Mouse (Mus musculus) limb, embryonic 15.5 days (tissue): ENCODE data around the gene Pex7. TPM values are rescaled to one million over a fixed set of nuclear protein-coding genes. Genes with fewer than 3 reads are reported as not detected.

Source experiments
- ATAC-seq: fragments of 200-750 bp; cut with Nextera tagmentation; 2 replicates; pipeline ENCODE4 v1.8.0; 2017; ENCODE audit warnings: low read depth, moderate TSS enrichment; ENCODE audit not compliant: insufficient number of reproducible peaks, low FRiP score, low TSS enrichment
- H3K27ac ChIP-seq: fragments of 300-500 bp; sonication (generic); 2 replicates; pipeline ENCODE4 v1.5.1; 2015; ENCODE audit warnings: moderate library complexity, mild to moderate bottlenecking, inconsistent platforms
- H3K27me3 ChIP-seq: fragments of 300-500 bp; sonication (generic); 2 replicates; pipeline ENCODE4 v1.6.1; 2015; ENCODE audit warnings: inconsistent platforms
- H3K36me3 ChIP-seq: fragments of 300-500 bp; sonication (generic); 2 replicates; pipeline ENCODE4 v1.6.1; 2015; ENCODE audit warnings: inconsistent platforms
- H3K4me1 ChIP-seq: fragments of 300-500 bp; sonication (generic); 2 replicates; pipeline ENCODE4 v1.6.1; 2015; ENCODE audit warnings: inconsistent platforms
- H3K4me2 ChIP-seq: fragments of 300-500 bp; sonication (generic); 2 replicates; pipeline ENCODE4 v1.6.1; 2015; ENCODE audit warnings: mild to moderate bottlenecking, inconsistent platforms
- H3K4me3 ChIP-seq: fragments of 300-500 bp; sonication (generic); 2 replicates; pipeline ENCODE4 v1.5.1; 2015; ENCODE audit warnings: mild to moderate bottlenecking, inconsistent platforms
- H3K9ac ChIP-seq: fragments of 300-500 bp; sonication (generic); 2 replicates; pipeline ENCODE4 v1.6.1; 2015; ENCODE audit warnings: inconsistent platforms
- H3K9me3 ChIP-seq: fragments of 300-500 bp; sonication (generic); 2 replicates; pipeline ENCODE4 v1.6.1; 2016; ENCODE audit warnings: inconsistent platforms
- WGBS: fragments of 180-500 bp; shearing (Covaris S2); methylation state at CpG from one replicate; pipeline ENCODE4 v1.1.7; 2015; 5-methylcytosine and 5-hydroxymethylcytosine counted together
- polyA plus RNA-seq: library from polyadenylated mRNA; unstranded; fragments of >200 nt; fragmentation: Nextera tagmentation; extraction: Ambion mirVana; gene quantifications from 2 replicates; pipeline ENCODE4 v1.2.1, GENCODE M21; 2015

The Pex7 gene
- polyA plus RNA-seq, 1 experiment from 2014 or later, result 28.2 TPM

DNA sequence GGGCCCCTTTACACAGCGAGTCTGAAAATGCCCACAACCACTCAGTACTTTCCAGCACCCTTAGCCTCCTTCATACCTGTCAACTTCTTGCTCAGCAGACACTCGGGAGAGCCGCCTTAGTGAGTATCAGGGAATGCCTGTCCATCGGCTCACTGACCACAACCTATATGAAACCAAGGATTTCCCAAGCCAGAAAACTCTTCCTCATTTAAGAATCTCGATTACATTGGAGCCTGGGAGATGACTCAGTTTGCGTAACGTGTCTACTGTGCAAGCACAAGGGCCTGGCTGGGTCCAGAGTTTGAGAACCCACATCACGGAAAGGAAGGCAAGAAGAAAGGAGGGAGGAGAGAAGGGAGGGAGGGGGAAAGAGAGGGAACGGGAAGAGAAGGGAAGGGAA lies 34.4 kb upstream of the Pex7 start:
- 85% methylated on average over 9 of the region's 9 CpGs for WGBS
- Histone ChIP-seq H3K4me3 (no peak overlapping the region), H3K27ac (no peak overlapping the region), H3K4me2 (no peak overlapping the region), H3K9me3 (no peaks in the 10 kb centered on the region), H3K4me1 (peaks cover 7% of the 10 kb centered on the region), H3K36me3 (no peaks in the 10 kb centered on the region), H3K9ac (no peak overlapping the region), H3K27me3 (no peaks in the 10 kb centered on the region)
- ATAC-seq, result no peak

DNA sequence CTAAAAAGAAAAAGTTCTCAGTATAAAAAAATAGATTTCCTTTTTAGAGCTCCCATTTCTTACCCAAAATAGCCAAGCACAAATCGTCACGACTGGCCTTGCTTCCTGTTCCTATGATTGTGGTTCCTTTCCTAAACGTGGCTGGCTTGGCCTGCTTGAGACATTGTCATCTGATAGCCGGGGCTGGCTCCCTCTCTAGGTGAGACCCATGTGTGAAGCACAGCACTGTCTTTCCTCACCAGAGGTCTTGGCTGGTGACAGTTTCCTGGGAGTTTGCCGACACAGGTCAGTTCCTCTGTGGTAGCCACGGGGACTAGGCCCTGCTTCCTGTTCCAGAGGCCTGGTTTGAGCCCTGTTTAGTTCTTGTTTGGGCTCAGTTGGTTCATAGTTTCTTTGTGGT lies 33.6 kb upstream of the Pex7 start:
- no peak overlapping the region for H3K27ac ChIP-seq
- peaks cover 12% of the 10 kb centered on the region for H3K4me1 ChIP-seq
- H3K9ac ChIP-seq, result no peak overlapping the region
- H3K4me2 ChIP-seq, result no peak overlapping the region
- no peaks in the 10 kb centered on the region for H3K36me3 ChIP-seq
- ATAC-seq, result no peak
- no peak overlapping the region for H3K4me3 ChIP-seq
- 49% methylated on average over 6 of the region's 6 CpGs for WGBS
- H3K27me3 ChIP-seq, result no peaks in the 10 kb centered on the region
- no peaks in the 10 kb centered on the region for H3K9me3 ChIP-seq

DNA sequence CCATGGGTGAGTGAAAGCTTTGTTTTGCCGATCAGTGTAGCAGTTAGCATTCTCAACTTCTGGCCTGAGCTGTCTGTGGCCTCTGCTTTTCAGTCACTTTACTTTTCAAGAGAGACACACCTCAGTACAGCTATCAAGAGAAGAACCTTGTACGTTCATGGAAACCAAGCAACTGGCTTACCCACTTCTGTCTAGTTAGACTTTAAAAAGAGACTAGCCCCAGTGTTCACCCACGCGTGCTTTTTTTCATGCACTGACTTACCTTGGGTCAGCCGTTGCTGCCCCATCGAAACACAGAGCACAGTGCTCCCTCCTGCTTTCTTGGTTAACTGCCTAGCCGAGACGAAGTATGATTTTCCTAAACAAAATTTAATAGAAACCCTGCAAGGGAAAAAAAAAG lies 33.1 kb upstream of the Pex7 start:
- peaks cover 12% of the 10 kb centered on the region for H3K4me1 ChIP-seq
- H3K4me2 ChIP-seq, result no peak overlapping the region
- H3K9ac ChIP-seq, result no peak overlapping the region
- H3K4me3 ChIP-seq, result no peak overlapping the region
- H3K27me3 ChIP-seq, result no peaks in the 10 kb centered on the region
- 77% methylated on average over 8 of the region's 8 CpGs for WGBS
- no peaks in the 10 kb centered on the region for H3K9me3 ChIP-seq
- no peaks in the 10 kb centered on the region for H3K36me3 ChIP-seq
- no peak for ATAC-seq
- H3K27ac ChIP-seq, result no peak overlapping the region

DNA sequence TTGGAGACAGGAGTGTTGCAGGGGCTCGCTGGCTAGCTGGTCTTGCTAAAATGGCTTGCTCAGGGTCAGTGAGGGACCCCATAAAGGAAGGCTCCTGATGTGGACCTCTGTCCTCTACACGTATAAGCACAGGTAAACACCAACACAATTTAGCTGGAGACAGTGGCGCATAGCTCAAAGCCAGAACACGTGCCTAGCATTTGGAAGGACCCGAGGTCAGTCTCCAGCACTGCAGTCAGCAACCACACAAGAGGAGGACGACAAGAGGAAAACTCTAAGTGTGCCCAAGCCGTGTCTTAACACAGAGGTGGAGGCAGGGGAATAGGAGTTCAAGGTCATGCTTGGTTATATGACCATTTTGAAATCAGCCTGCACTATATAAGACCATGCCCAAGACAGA lies 32.6 kb upstream of the Pex7 start:
- H3K9me3 ChIP-seq, result no peaks in the 10 kb centered on the region
- peaks cover 14% of the 10 kb centered on the region for H3K4me1 ChIP-seq
- 90% methylated on average over 7 of the region's 7 CpGs for WGBS
- H3K27ac ChIP-seq, result no peak overlapping the region
- no peak for ATAC-seq
- H3K4me2 ChIP-seq, result no peak overlapping the region
- H3K4me3 ChIP-seq, result no peak overlapping the region
- no peak overlapping the region for H3K9ac ChIP-seq
- H3K27me3 ChIP-seq, result no peaks in the 10 kb centered on the region
- no peaks in the 10 kb centered on the region for H3K36me3 ChIP-seq

DNA sequence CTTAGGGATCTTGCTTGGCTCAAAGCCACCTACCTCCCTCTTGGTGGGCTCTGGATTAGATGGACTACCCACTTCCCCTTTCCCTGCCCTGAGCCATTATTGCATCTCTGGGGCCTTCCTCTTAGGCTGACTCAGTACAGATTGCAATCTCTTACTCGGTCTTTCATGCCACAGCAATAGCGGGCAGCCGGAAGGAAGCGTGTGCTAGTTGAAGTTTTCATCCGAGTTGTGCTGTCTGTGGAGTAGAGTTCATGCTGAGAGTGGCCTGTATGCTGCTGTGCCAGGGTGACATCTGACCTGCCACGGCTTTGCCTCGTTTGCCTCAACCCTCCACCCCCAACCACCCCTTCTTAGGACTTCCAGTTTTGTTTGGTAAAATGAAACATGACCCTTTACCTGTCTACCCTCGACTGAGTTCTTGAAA lies 31.8 kb upstream of the Pex7 start:
- no peak overlapping the region for H3K9ac ChIP-seq

DNA sequence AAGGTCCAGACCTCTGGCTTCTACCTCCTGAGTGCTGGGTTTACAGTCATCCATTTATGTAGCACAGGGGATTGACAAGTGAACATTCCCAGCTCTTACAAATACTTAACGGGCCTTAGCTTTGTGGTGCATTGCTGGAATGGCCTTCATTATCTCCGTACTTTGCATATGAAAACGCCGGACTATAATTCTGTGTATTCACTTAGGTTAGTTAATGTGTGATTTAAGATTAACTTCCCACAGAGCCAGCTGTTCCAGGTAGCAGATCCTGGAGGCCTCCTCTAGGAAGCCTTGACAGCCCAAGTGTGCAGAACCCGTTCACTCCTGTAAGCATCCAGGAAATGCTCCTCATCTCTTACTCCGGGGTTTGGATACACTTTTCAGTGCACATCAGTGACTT lies 31.2 kb upstream of the Pex7 start:
- Histone ChIP-seq H3K9me3 (no peaks in the 10 kb centered on the region), H3K27ac (no peak overlapping the region), H3K4me3 (no peak overlapping the region), H3K4me2 (no peak overlapping the region), H3K9ac (no peak overlapping the region), H3K36me3 (no peaks in the 10 kb centered on the region), H3K4me1 (peaks cover 19% of the 10 kb centered on the region), H3K27me3 (no peaks in the 10 kb centered on the region)
- ATAC-seq, result no peak
- WGBS, result 69% methylated on average over 6 of the region's 6 CpGs

More for the DNA sequence above, 31.8 kb upstream of the Pex7 start:
- 53% methylated on average over 8 of the region's 8 CpGs for WGBS
- no peak for ATAC-seq
- Histone ChIP-seq H3K27me3 (no peaks in the 10 kb centered on the region), H3K27ac (no peak overlapping the region), H3K4me1 (peaks cover 19% of the 10 kb centered on the region), H3K4me2 (no peak overlapping the region), H3K36me3 (no peaks in the 10 kb centered on the region), H3K4me3 (no peak overlapping the region), H3K9me3 (no peaks in the 10 kb centered on the region)

DNA sequence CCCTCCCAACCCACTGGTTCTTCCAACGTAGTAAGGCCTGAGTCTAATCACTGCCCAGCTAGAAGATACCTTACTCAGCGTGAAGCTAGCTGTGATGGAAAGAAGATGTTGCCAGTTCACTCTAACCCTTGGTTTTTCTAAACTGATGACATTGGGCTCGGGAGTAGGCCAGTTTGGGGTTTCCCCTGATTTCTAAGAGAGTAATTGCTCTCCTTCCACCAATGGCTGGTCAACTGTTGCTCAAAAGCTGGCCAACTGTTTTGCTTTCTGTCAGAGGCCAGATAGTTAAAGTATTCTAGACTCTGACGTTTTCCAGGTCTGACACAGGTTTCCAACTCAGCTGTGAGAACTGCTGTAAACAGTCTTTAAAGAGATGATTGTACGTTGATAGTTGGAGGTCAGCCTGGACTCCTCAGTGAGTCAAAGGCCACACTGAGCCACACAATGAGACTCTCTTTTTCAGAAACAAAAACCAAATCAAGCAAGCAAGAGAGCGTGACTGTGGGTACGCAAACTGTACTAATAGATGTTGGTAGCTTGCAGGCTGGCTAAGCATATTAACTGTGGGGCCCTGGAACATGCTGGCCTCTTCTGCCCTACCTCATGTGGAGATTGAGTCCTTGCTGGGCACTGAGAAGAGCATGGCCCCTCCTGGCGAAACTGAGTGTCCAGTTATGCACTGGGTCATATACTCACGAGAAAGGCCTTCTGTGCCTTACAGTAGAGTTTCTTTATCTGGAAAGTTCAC lies 29.6 kb upstream of the Pex7 start:
- no peak for ATAC-seq
- Histone ChIP-seq H3K4me1 (peaks cover 27% of the 10 kb centered on the region), H3K9me3 (no peaks in the 10 kb centered on the region), H3K4me2 (no peak overlapping the region), H3K27ac (no peak overlapping the region), H3K4me3 (no peak overlapping the region), H3K36me3 (no peaks in the 10 kb centered on the region), H3K9ac (no peak overlapping the region), H3K27me3 (no peaks in the 10 kb centered on the region)
- WGBS, result 73% methylated on average over 9 of the region's 9 CpGs

DNA sequence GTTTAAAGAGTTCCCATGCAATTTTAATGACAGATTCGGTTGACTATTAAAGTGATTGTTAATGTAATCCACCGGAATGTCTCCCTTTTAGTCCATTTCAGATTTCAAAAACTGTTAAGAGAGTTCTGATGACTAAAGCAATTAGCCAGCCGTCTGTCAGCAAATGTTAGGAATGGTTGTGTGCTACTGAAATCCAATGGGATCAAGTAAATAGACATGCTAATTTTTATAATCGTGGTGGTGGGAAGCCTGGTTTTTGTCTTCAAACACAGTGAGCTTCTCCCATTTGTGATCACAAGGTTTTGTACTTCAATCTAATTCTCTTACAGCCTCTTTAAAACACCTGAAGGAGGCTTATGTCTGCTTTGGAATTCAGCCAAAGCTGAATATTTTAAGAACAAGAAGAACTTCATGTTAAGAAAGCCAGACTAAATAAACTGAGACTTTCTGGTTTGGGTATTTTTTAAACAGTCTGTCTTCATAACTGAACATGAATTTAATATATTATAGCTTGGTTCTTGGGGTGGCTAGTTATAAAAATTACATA lies 28.4 kb upstream of the Pex7 start:
- WGBS, result 38% methylated on average over 4 of the region's 4 CpGs
- ATAC-seq, result no peak

DNA sequence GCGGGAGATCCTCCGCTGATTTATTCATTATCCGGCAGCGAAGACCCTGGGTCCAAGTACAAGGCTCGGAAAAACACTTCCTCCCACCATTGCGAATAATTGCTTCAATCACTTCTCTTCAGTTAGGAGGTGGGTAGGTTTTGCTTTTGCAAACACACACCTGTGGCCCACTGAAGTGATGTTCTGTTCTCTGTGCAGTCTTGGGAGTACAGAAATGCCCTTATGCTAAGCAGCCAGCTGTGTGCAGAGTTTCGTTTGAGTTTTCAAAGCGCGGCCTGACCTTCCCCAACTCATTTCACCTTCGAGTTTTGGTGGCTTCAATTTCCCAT lies 27.8 kb upstream of the Pex7 start:
- peak overlapping the region; percentile 97 for H3K4me2 ChIP-seq
- peaks cover 27% of the 10 kb centered on the region for H3K4me1 ChIP-seq
- H3K9ac ChIP-seq, result 0 out of 2 replicates have a peak overlapping the region, but pooled peaks have one; percentile 14
- H3K36me3 ChIP-seq, result no peaks in the 10 kb centered on the region
- no peaks in the 10 kb centered on the region for H3K27me3 ChIP-seq
- H3K27ac ChIP-seq, result 0 out of 2 replicates have a peak overlapping the region, but pooled peaks have one; percentile 13
- no peaks in the 10 kb centered on the region for H3K9me3 ChIP-seq
- H3K4me3 ChIP-seq, result peak overlapping the region; percentile 78
- ATAC-seq, result no peak
- WGBS, result 5% methylated on average over 10 of the region's 10 CpGs

More for the DNA sequence above, 28.4 kb upstream of the Pex7 start:
- Histone ChIP-seq H3K9ac (no peak overlapping the region), H3K4me1 (peaks cover 27% of the 10 kb centered on the region), H3K4me2 (peak overlapping the region; percentile 97; the same call in 1 of the 2 replicates), H3K9me3 (no peaks in the 10 kb centered on the region), H3K27ac (no peak overlapping the region), H3K27me3 (no peaks in the 10 kb centered on the region), H3K4me3 (peak overlapping the region; percentile 78; the same call in 1 of the 2 replicates), H3K36me3 (no peaks in the 10 kb centered on the region)

DNA sequence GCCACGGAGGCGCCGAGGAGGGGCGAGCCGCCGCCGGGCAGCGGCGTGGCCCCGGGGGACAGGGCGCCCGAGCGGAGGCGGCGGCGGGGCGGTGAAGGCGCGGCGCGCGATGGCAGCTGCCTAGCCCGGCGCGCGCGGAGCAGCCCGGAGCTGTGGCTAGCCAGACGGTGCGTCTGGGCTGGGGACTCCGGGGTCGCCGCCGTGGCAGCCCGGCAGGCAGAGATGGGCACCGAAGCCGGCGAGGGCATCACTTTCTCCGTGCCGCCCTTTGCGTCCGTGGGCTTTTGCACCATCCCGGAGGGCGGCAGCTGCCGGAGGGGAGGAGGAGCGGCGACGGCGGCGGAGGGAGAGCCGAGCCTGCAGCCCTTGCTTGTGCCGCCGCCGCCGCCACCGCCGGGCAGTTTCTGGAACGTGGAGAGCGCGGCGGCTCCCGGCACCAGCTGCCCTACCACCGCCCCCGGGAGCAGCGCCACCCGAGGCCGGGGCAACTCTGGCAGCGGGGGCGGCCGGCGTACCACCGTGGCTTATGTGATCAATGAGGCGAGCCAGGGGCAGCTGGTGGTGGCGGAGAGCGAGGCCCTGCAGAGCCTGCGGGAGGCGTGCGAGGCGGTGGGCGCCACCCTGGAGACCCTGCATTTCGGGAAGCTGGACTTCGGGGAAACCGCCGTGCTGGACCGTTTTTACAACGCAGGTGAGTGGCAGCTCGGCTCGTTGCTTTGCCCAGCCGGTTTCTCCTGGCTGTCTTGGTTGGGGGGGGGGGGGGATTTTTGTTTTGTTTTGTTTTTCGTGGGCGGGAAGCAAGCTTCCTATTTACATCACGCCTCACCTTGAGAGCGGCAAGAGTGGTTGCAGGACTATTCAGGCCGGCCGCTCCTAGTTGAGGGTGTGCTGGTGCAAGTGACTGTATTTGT lies 27.1 kb upstream of the Pex7 start, which contains the start of gene Map3k5:
TSS of gene Map3k5 (plus strand) at position 89 of the 911 bp plus-strand sequence.
- WGBS, result under 1% methylated on average over 72 of the region's 95 CpGs
- H3K9ac ChIP-seq, result peak within 1 kb of the TSS; percentile 69

DNA sequence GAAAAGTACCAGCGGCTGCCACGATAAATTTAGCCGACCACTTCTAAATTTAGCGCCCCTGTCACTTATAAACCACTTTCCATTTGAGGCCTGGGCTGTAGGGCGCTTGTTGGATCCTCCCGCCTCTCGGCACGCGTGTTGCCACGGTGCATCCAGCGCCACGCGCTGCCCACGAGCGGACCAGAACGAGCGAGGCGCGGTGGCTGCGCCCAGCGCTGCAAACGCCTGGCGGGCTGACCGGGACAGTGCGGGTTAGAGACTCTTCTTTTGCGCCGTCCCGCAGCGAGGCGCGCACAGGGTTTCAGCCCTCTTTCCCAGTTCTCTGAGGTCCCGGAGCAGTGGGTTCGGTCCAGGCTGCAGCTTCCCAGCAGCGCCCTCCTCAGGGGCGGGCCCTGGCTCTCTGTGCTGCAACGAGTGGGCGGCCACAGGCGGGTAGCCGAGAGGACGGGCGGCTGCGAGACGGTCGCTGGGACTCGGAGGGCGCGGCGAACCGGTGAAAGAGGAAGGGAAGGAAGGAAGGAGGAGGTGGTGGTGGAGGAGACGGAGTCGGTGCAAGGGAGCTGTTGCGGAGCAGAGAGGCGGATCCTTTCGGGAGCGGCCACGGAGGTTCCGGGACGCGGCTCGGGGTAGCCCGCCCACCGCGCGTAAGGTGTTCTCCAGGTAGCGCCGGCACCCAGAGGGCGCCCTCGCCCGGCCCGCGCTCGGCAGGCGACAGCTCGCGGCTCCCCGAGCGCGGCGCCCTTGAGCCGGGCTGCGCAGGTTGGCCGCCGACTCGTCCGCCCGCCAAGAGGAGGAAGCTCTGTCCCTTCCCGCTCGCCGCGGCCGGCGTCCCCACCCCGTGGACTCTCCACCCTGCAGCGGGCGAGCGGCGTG lies 26.3 kb upstream of the Pex7 start:
- Histone ChIP-seq H3K27ac (peak overlapping the region; percentile 76), H3K36me3 (no peaks in the 10 kb centered on the region), H3K4me1 (peaks cover 23% of the 10 kb centered on the region; the same call in 1 of the 2 replicates), H3K9ac (peak overlapping the region; percentile 69), H3K9me3 (no peaks in the 10 kb centered on the region), H3K4me3 (peak overlapping the region; percentile 78), H3K4me2 (peak overlapping the region; percentile 97), H3K27me3 (no peaks in the 10 kb centered on the region)
- peak; percentile 83 for ATAC-seq
- WGBS, result under 1% methylated on average over 96 of the region's 97 CpGs

More for the DNA sequence above, 27.1 kb upstream of the Pex7 start, which contains the start of gene Map3k5:
- peak within 1 kb of the TSS; percentile 76 for H3K27ac ChIP-seq
- H3K4me1 ChIP-seq, result peaks cover 27% of the 10 kb centered on the region
- H3K4me3 ChIP-seq, result peak within 1 kb of the TSS; percentile 78
- no peaks in the 10 kb centered on the region for H3K9me3 ChIP-seq
- no peak for ATAC-seq
- no peaks in the 10 kb centered on the region for H3K27me3 ChIP-seq
- H3K4me2 ChIP-seq, result peak within 1 kb of the TSS; percentile 97
- no peaks in the 10 kb centered on the region for H3K36me3 ChIP-seq
